Mouse (Mus musculus) monocyte, adult 5-6 weeks (primary cell): ENCODE measurements around the gene Zfp13. TPM values are rescaled to one million over a fixed set of nuclear protein-coding genes. Genes with fewer than 3 reads are reported as not detected.
"Not testable (repeated sequence)": the region's sequence is repeated elsewhere in the genome, so short reads cannot be mapped to it uniquely, and the experiment has no call there.

Source experiments
- ATAC-seq: fragments of 153-309, 156-312 bp; replicated peaks from 2 replicates; pipeline ENCODE4 v1.8.0; 2017; ENCODE audit warnings: mild to moderate bottlenecking; ENCODE audit not compliant: low TSS enrichment, insufficient number of reproducible peaks, severe bottlenecking, poor library complexity, low FRiP score
- total RNA-seq: library from RNA; stranded (forward); fragments of 200-1000, 200-491, 200-594 nt; gene quantifications from 3 replicates; pipeline ENCODE4 v1.2.3, GENCODE M21; 2017

Gene Zfp13
- total RNA-seq, 1 experiment from 2014 or later: not detected

DNA sequence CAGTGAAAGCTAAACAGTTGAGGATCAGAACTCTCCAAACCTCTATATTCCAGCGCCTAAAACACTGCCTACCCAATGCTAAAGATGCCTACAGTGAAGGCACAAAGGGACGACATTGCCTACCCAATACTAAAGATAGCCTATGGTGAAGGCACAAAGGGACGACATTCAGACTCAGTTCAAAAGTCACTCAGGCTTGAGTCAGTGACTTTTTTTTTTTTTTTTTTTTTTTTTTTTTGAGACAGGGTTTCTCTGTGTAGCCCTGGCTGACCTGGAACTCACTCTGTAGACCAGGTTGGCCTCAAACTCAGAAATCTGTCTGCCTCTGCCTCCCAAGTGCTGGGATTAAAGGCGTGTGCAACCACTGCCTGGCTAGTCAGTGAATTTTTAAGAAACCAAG, 4.1 kb downstream of the Zfp13 start:
- not testable (repeated sequence) for ATAC-seq

- no peak for ATAC-seq
Measured at GRCm38 (mm10) chr17:23592926-23593300, 6.4 kb downstream of the Zfp13 start.

GRCm38 (mm10) chr17:23592208-23592925, 6.9 kb downstream of the Zfp13 start:
- ATAC-seq: peak; percentile 81

DNA sequence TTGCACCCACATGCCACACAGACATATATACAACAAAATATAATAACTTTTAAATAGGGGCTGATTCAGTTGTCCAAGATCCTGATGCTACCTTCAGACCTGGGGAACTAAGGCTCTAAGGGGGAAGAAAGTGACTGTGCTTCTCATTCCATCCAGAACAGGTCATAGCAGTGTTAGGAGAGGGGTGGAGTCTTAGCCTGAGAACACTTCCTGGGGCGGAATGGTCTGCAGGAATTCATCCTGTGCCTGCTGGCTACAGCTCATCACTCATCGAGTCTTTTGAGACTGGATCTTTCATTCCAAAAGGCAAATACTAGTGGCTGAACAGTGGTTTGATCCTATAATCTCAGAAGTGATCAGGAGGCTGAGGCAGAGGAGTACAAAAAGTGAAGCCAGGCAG, 12.0 kb downstream of the Zfp13 start:
- no peak for ATAC-seq

GRCm38 (mm10) chr17:23585721-23586491, 13.4 kb downstream of the Zfp13 start:
- ATAC-seq: no peak

GRCm38 (mm10) chr17:23584786-23585185, 14.5 kb downstream of the Zfp13 start:
- ATAC-seq: no peak

- no peak for ATAC-seq
Measured at GRCm38 (mm10) chr17:23575951-23576552, 23.2 kb downstream of the Zfp13 start.

DNA sequence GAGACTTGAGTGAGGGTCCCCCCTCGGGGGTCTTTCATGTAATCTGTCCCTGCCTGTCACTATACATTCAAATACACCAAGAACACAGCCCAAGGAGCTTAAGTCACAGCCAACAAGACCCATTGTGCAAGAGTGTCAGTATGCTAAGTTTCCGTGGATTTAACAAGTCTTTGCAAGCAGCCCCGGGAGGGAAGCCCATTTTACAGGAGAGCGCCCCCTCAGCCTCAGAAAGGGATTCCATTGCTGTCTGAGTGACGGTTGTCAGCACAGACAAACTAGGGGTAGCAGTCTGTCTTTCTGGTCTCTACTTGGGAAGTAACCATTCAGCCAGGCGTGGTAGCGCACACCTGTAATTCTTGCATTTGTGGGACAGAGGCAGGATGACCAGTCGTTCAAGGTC, 25.2 kb downstream of the Zfp13 start:
- no peak for ATAC-seq

DNA sequence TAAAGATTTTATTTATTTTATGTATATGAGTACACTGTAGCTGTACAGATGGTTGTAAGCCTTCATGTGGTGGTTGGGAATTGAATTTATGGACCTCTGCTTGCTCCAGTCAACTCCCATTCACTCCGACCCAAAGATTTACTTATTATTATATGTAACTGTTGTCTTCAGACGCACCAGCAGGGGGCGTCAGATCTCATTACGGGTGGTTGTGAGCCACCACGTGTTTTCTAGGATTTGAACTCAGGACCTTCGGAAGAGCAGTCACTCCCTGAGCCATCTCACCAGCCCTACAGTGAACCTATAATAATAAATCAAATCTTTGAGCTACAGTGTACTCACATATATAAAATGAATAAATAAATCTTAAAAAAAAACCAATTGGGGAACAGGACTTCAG, 27.2 kb downstream of the Zfp13 start:
- no peak for ATAC-seq

- no peak for ATAC-seq
Measured at GRCm38 (mm10) chr17:23571084-23571483, 28.2 kb downstream of the Zfp13 start.

GRCm38 (mm10) chr17:23570017-23570416, 29.3 kb downstream of the Zfp13 start:
- peak; percentile 62 for ATAC-seq

- ATAC-seq: no peak
Measured at GRCm38 (mm10) chr17:23568370-23568769, 30.9 kb downstream of the Zfp13 start.

DNA sequence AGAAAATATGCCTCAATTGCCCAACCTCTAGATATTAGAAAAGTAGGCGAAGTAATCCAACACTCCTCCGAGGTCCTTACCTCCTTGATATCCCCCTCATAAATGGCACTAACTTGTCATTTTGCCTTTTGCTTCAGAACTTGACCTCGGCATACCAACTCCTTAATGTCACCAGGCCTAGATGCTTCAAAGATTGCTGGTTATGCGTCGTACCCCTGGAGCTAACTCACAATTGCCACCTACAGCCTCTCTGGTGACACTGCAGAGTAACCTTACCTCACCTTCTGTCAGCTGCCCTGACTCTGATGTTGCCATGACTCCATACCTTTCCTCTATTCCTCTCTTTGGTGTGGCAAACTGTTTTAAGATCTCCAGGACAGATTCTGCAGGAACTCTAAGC, 32.5 kb downstream of the Zfp13 start:
- ATAC-seq: no peak

DNA sequence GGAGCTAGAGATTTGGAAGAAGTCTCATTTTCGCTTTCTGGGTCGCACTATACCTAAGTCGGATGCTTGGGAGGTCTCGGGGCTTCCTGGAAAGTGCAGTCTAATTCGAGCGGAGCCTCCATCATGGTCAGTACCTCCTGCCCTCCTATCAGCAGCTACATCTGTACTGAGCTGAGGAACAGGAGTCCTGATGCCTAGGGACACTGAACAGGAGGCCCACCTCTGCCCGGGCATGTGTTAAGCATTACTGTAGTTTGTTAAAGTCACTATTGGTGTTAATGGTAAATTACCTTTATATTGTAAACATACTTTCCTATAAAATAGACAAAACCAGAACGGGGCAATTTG, 34.9 kb downstream of the Zfp13 start:
- no peak; the same call in 1 of the 2 replicates for ATAC-seq

GRCm38 (mm10) chr17:23563595-23564367, 35.5 kb downstream of the Zfp13 start, which contains the start of gene Zfp213:
TSS of gene Zfp213 (minus strand) at chr17:23564238.
- ATAC-seq: peak; percentile 76

DNA sequence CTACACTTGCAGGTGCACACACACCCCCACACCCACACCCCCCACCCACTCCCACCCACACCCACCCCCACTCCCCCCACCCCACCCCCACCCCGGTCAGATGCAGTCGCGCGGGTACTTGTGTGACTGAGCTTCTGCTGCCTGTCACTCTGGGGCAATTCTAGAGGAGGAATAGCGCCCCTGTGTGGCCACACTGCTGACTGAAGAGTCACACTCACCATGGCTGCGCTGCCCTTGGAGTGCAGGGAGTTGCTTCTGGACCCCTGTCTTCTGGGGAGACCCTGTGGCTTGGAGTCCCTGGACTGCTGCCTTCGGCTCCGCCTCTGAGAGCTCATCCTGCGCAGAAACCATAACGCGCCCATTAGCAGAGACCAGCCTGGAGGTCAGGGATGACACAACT, 39.5 kb downstream of the Zfp13 start:
- ATAC-seq: no peak

GRCm38 (mm10) chr17:23555243-23555916, 43.9 kb downstream of the Zfp13 start:
- ATAC-seq: no peak

- no peak for ATAC-seq
Measured at GRCm38 (mm10) chr17:23554321-23554720, 45.0 kb downstream of the Zfp13 start.
